8 mouse cellular contexts compared by ENCODE assay signal in genomic region chr3:138905678-138906077, GRCm38 (mm10).
DNase-seq lines count a peak whose midpoint lies in the region; ATAC-seq lines count a peak whose summit lies in the region.

No protein-coding gene starts in this region.

- peaks cover 4% of the 10 kb centered on the region; the same call in 1 of the 2 replicates for H3K4me1 ChIP-seq in hindbrain, embryonic 15.5 days (replicated peaks)
- H3K4me1 ChIP-seq in midbrain, embryonic 10.5 days, result peaks cover 16% of the 10 kb centered on the region

- H3K4me3 ChIP-seq in hindbrain, embryonic 15.5 days, result no peak overlapping the region
- H3K4me3 ChIP-seq in midbrain, embryonic 10.5 days, result no peak overlapping the region

- peak; percentile 44 for DNase-seq in cerebellum, adult 11-12 months
- DNase-seq in cerebellum, postnatal 25 days, result no peak
- peak; percentile 43 to 56 for DNase-seq in urinary bladder, postnatal 4 days (ENCODE audit: low spot score in 2 of 2)
- no peak for DNase-seq in urinary bladder, postnatal 10 days (ENCODE audit: low spot score)
- peak; percentile 37 for DNase-seq in midbrain, embryonic 10.5 days (ENCODE audit: low spot score)
- no peak for DNase-seq in spleen, postnatal 14 days (ENCODE audit: low spot score in 2 of 2)

- no peaks in the 10 kb centered on the region for H3K27me3 ChIP-seq in hindbrain, embryonic 15.5 days
- H3K27me3 ChIP-seq in midbrain, embryonic 10.5 days (ENCODE audit: low read depth, poor library complexity, severe bottlenecking), result no peaks in the 10 kb centered on the region

- ATAC-seq in hindbrain, embryonic 15.5 days (ENCODE audit: low FRiP score, low read depth), result 0 out of 2 replicates have a peak, but pooled peaks have one; percentile 35
- ATAC-seq in monocyte, adult 5-6 weeks (replicated peaks; ENCODE audit: insufficient number of reproducible peaks, low FRiP score, low TSS enrichment, poor library complexity, severe bottlenecking), result no peak

- no peaks in the 10 kb centered on the region; the same call in 1 of the 2 replicates for H3K36me3 ChIP-seq in hindbrain, embryonic 15.5 days
- peaks cover 22% of the 10 kb centered on the region for H3K36me3 ChIP-seq in midbrain, embryonic 10.5 days

- peak overlapping the region; percentile 44; the same call in 1 of the 2 replicates for H3K27ac ChIP-seq in hindbrain, embryonic 15.5 days (replicated peaks)
- H3K27ac ChIP-seq in midbrain, embryonic 10.5 days (replicated peaks), result peak overlapping the region; percentile 75

- 29% methylated on average over 7 of the region's 7 CpGs for WGBS in hindbrain, embryonic 15.5 days
- 42% methylated on average over 7 of the region's 7 CpGs for WGBS in midbrain, embryonic 10.5 days

- no peak overlapping the region for H3K9ac ChIP-seq in hindbrain, embryonic 15.5 days

- H3K4me2 ChIP-seq in hindbrain, embryonic 15.5 days, result no peak overlapping the region

- no peaks in the 10 kb centered on the region for H3K9me3 ChIP-seq in hindbrain, embryonic 15.5 days
- no peaks in the 10 kb centered on the region for H3K9me3 ChIP-seq in midbrain, embryonic 10.5 days (replicated peaks)

Comparison
In these comparisons a context has a peak if more than half of its experiments do, and no peak if none do; other contexts are left out.
1. DNase-seq: peak in cerebellum, adult 11-12 months (single experiment), urinary bladder, postnatal 4 days (2 of 2) and midbrain, embryonic 10.5 days (single experiment); none in cerebellum, postnatal 25 days (0 of 2), urinary bladder, postnatal 10 days (single experiment) and spleen, postnatal 14 days (0 of 2).